Mouse (Mus musculus) midbrain, embryonic 10.5 days (tissue): ENCODE data around the gene Aloxe3. TPM values are rescaled to one million over a fixed set of nuclear protein-coding genes. Genes with fewer than 3 reads are reported as not detected.

Experiments
- DNase-seq: peaks from one replicate; pipeline ENCODE4 v3.0.0-alpha.2; 2017; ENCODE audit warnings: low spot score
- H3K27ac ChIP-seq: fragments of 300-500 bp; sonication (generic); replicated peaks from 2 replicates; pipeline ENCODE4 v1.5.1; 2016; ENCODE audit warnings: mild to moderate bottlenecking
- H3K27me3 ChIP-seq: fragments of 300-500 bp; sonication (generic); 2 replicates; pipeline ENCODE4 v1.6.1; 2016; ENCODE audit warnings: low read depth, mild to moderate bottlenecking; ENCODE audit not compliant: poor library complexity, severe bottlenecking
- H3K36me3 ChIP-seq: fragments of 300-500 bp; sonication (generic); 2 replicates; pipeline ENCODE4 v1.6.1; 2016; ENCODE audit warnings: mild to moderate bottlenecking, moderate library complexity
- H3K4me1 ChIP-seq: fragments of 300-500 bp; sonication (generic); 2 replicates; pipeline ENCODE4 v1.6.1; 2016
- H3K4me3 ChIP-seq: fragments of 300-500 bp; sonication (generic); 2 replicates; pipeline ENCODE4 v1.5.1; 2016; ENCODE audit warnings: mild to moderate bottlenecking, moderate library complexity
- H3K9me3 ChIP-seq: fragments of 300-500 bp; sonication (generic); replicated peaks from 2 replicates; pipeline ENCODE4 v1.6.1; 2016; ENCODE audit warnings: mild to moderate bottlenecking
- WGBS: fragments of 180-500 bp; shearing (Covaris S2); methylation state at CpG from one replicate; pipeline ENCODE4 v1.1.7; 2016; 5-methylcytosine and 5-hydroxymethylcytosine counted together
- polyA plus RNA-seq: library from polyadenylated mRNA; unstranded; fragments of >200 nt; fragmentation: Nextera tagmentation; extraction: Ambion mirVana; gene quantifications from 2 replicates; pipeline ENCODE4 v1.2.1, GENCODE M21; 2016

Gene Aloxe3
- polyA plus RNA-seq, 1 experiment from 2014 or later, result 0.17 TPM

GRCm38 (mm10) chr11:69123693-69124497 lies 1.8 kb upstream of the Aloxe3 start:
- peak; percentile 95 for DNase-seq
- H3K27ac ChIP-seq, result peak overlapping the region; percentile 74
- WGBS, result under 1% methylated on average over 31 of the region's 31 CpGs
- H3K4me1 ChIP-seq, result peaks cover 58% of the 10 kb centered on the region
- peaks cover 57% of the 10 kb centered on the region for H3K27me3 ChIP-seq
- H3K36me3 ChIP-seq, result no peaks in the 10 kb centered on the region
- no peaks in the 10 kb centered on the region for H3K9me3 ChIP-seq
- peak overlapping the region; percentile 87 for H3K4me3 ChIP-seq

- DNase-seq, result peak; percentile 62
- H3K4me1 ChIP-seq, result peaks cover 52% of the 10 kb centered on the region
- 0% methylated on average over 3 of the region's 3 CpGs for WGBS
- H3K9me3 ChIP-seq, result no peaks in the 10 kb centered on the region
- peak overlapping the region; percentile 87 for H3K4me3 ChIP-seq
- H3K36me3 ChIP-seq, result no peaks in the 10 kb centered on the region
- peaks cover 54% of the 10 kb centered on the region for H3K27me3 ChIP-seq
- H3K27ac ChIP-seq, result no peak overlapping the region
Observed at GRCm38 (mm10) chr11:69124498-69124847, 1.2 kb upstream of the Aloxe3 start.

- Histone ChIP-seq H3K4me1 (peaks cover 45% of the 10 kb centered on the region), H3K36me3 (no peaks in the 10 kb centered on the region), H3K4me3 (peak overlapping the region; percentile 87), H3K9me3 (no peaks in the 10 kb centered on the region), H3K27ac (peak overlapping the region; percentile 71), H3K27me3 (peaks cover 54% of the 10 kb centered on the region)
- peak; percentile 79 for DNase-seq
- under 1% methylated on average over 24 of the region's 24 CpGs for WGBS
Observed at GRCm38 (mm10) chr11:69125041-69125851, 450 bp upstream of the Aloxe3 start.

GRCm38 (mm10) chr11:69125919-69126705 lies 416 bp downstream of the Aloxe3 start:
- Histone ChIP-seq H3K4me1 (peaks cover 36% of the 10 kb centered on the region), H3K27ac (no peak overlapping the region; the same call in 1 of the 2 replicates), H3K36me3 (no peaks in the 10 kb centered on the region), H3K27me3 (peaks cover 48% of the 10 kb centered on the region), H3K4me3 (peak overlapping the region; percentile 87), H3K9me3 (no peaks in the 10 kb centered on the region)
- WGBS, result 14% methylated on average over 20 of the region's 20 CpGs
- DNase-seq, result peak; percentile 32

- Histone ChIP-seq H3K27ac (no peak overlapping the region), H3K9me3 (no peaks in the 10 kb centered on the region), H3K27me3 (peaks cover 47% of the 10 kb centered on the region), H3K4me1 (peaks cover 30% of the 10 kb centered on the region), H3K4me3 (peak overlapping the region; percentile 87), H3K36me3 (no peaks in the 10 kb centered on the region)
- 50% methylated on average over 2 of the region's 2 CpGs for WGBS
- DNase-seq, result no peak
Observed at GRCm38 (mm10) chr11:69126706-69127095, 1.0 kb downstream of the Aloxe3 start.

- 66% methylated on average over 8 of the region's 8 CpGs for WGBS
- Histone ChIP-seq H3K27me3 (peaks cover 59% of the 10 kb centered on the region), H3K4me1 (peaks cover 17% of the 10 kb centered on the region), H3K27ac (no peak overlapping the region), H3K36me3 (no peaks in the 10 kb centered on the region), H3K9me3 (no peaks in the 10 kb centered on the region), H3K4me3 (no peak overlapping the region)
- DNase-seq, result no peak
Observed at GRCm38 (mm10) chr11:69128426-69129122, 2.9 kb downstream of the Aloxe3 start.

- DNase-seq, result peak; percentile 44
- H3K27ac ChIP-seq, result peak overlapping the region; percentile 55; the same call in 1 of the 2 replicates
- no peaks in the 10 kb centered on the region for H3K9me3 ChIP-seq
- peaks cover 59% of the 10 kb centered on the region for H3K27me3 ChIP-seq
- peaks cover 17% of the 10 kb centered on the region for H3K4me1 ChIP-seq
- no peaks in the 10 kb centered on the region for H3K36me3 ChIP-seq
- WGBS, result 8% methylated on average over 5 of the region's 5 CpGs
- peak overlapping the region; percentile 63 for H3K4me3 ChIP-seq
Observed at GRCm38 (mm10) chr11:69133566-69133922, 7.8 kb downstream of the Aloxe3 start.

GRCm38 (mm10) chr11:69133923-69134621 lies 8.4 kb downstream of the Aloxe3 start:
- Histone ChIP-seq H3K27me3 (peaks cover 59% of the 10 kb centered on the region), H3K4me3 (peak overlapping the region; percentile 63), H3K4me1 (peaks cover 17% of the 10 kb centered on the region), H3K9me3 (no peaks in the 10 kb centered on the region), H3K27ac (peak overlapping the region; percentile 55), H3K36me3 (no peaks in the 10 kb centered on the region)
- DNase-seq, result peak; percentile 65
- WGBS, result 1% methylated on average over 34 of the region's 34 CpGs

- H3K4me3 ChIP-seq, result peak overlapping the region; percentile 63
- no peaks in the 10 kb centered on the region for H3K36me3 ChIP-seq
- no peaks in the 10 kb centered on the region for H3K9me3 ChIP-seq
- peaks cover 55% of the 10 kb centered on the region for H3K27me3 ChIP-seq
- H3K27ac ChIP-seq, result peak overlapping the region; percentile 55; the same call in 1 of the 2 replicates
- WGBS, result 28% methylated on average over 8 of the region's 8 CpGs
- peaks cover 17% of the 10 kb centered on the region for H3K4me1 ChIP-seq
- DNase-seq, result no peak
Observed at GRCm38 (mm10) chr11:69134622-69134968, 8.9 kb downstream of the Aloxe3 start.

GRCm38 (mm10) chr11:69135361-69135760 lies 9.7 kb downstream of the Aloxe3 start:
- H3K4me3 ChIP-seq, result no peak overlapping the region
- no peaks in the 10 kb centered on the region for H3K9me3 ChIP-seq
- WGBS, result 83% methylated on average over 6 of the region's 6 CpGs
- no peak overlapping the region for H3K27ac ChIP-seq
- peaks cover 47% of the 10 kb centered on the region for H3K27me3 ChIP-seq
- H3K4me1 ChIP-seq, result peaks cover 17% of the 10 kb centered on the region
- no peak for DNase-seq
- no peaks in the 10 kb centered on the region for H3K36me3 ChIP-seq

GRCm38 (mm10) chr11:69147546-69147945 lies 21.9 kb downstream of the Aloxe3 start:
- H3K36me3 ChIP-seq, result no peaks in the 10 kb centered on the region
- H3K4me3 ChIP-seq, result no peak overlapping the region
- peaks cover 14% of the 10 kb centered on the region for H3K27me3 ChIP-seq
- H3K4me1 ChIP-seq, result peaks cover 7% of the 10 kb centered on the region
- H3K9me3 ChIP-seq, result no peaks in the 10 kb centered on the region
- no peak for DNase-seq
- no peak overlapping the region for H3K27ac ChIP-seq
- WGBS, result 81% methylated on average over 7 of the region's 7 CpGs
